Mouse (Mus musculus) megakaryocyte, embryonic 14.5 days (primary cell): ENCODE results near the gene Tmem156.

Experiments
- FLI1 ChIP-seq: IDR thresholded peaks from 2 replicates; pipeline ENCODE4 v1.6.1; 2012; ENCODE audit warnings: low read length, inconsistent platforms, mixed read lengths
- GATA1 ChIP-seq: IDR thresholded peaks from 3 replicates; pipeline ENCODE4 v1.6.1; 2012; ENCODE audit warnings: mixed read lengths, low read length, inconsistent platforms, borderline replicate concordance

DNA sequence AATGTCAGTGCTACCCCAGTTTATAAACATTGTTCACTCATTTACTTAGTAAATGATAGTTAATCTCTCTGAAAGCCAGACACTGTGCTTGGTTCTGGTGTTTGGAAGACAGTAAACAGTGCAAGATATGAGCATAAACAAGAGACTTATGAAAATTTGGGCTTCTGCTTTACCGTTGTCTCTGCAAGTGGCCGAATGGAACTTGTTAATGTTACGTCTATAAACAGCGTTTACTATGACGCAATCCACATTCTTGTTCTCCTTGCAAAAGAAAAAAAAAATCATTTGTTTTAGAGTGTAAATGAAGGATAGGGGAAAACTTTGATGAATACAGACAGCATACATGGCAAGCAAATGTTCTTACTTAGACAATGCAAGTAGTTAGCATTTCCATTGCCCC, at the start of gene Tmem156:
- TF ChIP-seq GATA1 (no peak), FLI1 (no peak)
